Mouse (Mus musculus) megakaryocyte-erythroid progenitor cell, adult 5-6 weeks (primary cell): ENCODE data around the gene Mapk10. TPM values are rescaled to one million over a fixed set of nuclear protein-coding genes. Genes with fewer than 3 reads are reported as not detected.
"Not testable (repeated sequence)": the region's sequence is repeated elsewhere in the genome, so short reads cannot be mapped to it uniquely, and the experiment has no call there.

Experiments
- ATAC-seq: replicated peaks from 2 replicates; pipeline ENCODE4 v1.8.0; 2016; ENCODE audit warnings: mild to moderate bottlenecking, inconsistent platforms; ENCODE audit not compliant: severe bottlenecking, poor library complexity, low FRiP score, low TSS enrichment
- total RNA-seq, 2 experiments: library from RNA; stranded (forward) in 1 of 2; stranded (reverse) in 1 of 2; fragments of 200-1000, 215-1000 nt in 1 of 2; fragments of >200 nt in 1 of 2; fragmentation: Nextera tagmentation in 1 of 2; gene quantifications; 2 replicates each; pipeline ENCODE4 v1.2.3; 2014 to 2017

The Mapk10 gene
- total RNA-seq, 2 experiments from 2014 or later, result not detected

- no peak for ATAC-seq
These were observed 215.2 kb downstream of the Mapk10 start for GRCm38 (mm10) chr5:102995928-102996327.

- ATAC-seq, result no peak
These were observed 217.2 kb downstream of the Mapk10 start for GRCm38 (mm10) chr5:102993951-102994350.

GRCm38 (mm10) chr5:102991691-102992090 lies 219.4 kb downstream of the Mapk10 start:
- ATAC-seq, result no peak

GRCm38 (mm10) chr5:102978382-102978781 lies 232.8 kb downstream of the Mapk10 start:
- ATAC-seq, result no peak

- no peak for ATAC-seq
These were observed 234.0 kb downstream of the Mapk10 start for GRCm38 (mm10) chr5:102977138-102977537.

- ATAC-seq, result no peak
These were observed 234.6 kb downstream of the Mapk10 start for GRCm38 (mm10) chr5:102976540-102976939.

- no peak for ATAC-seq
These were observed 236.7 kb downstream of the Mapk10 start for GRCm38 (mm10) chr5:102974400-102974799.

GRCm38 (mm10) chr5:102964396-102964795 lies 246.7 kb downstream of the Mapk10 start:
- no peak for ATAC-seq

- ATAC-seq, result no peak
These were observed 257.7 kb downstream of the Mapk10 start for GRCm38 (mm10) chr5:102953414-102953813.

- no peak for ATAC-seq
These were observed 258.2 kb downstream of the Mapk10 start for GRCm38 (mm10) chr5:102952918-102953317.

- ATAC-seq, result no peak
These were observed 263.9 kb downstream of the Mapk10 start for GRCm38 (mm10) chr5:102947061-102947711.

- ATAC-seq, result no peak
These were observed 264.5 kb downstream of the Mapk10 start for GRCm38 (mm10) chr5:102946625-102947024.

GRCm38 (mm10) chr5:102943864-102944630 lies 267.1 kb downstream of the Mapk10 start:
- ATAC-seq, result not testable (repeated sequence)

GRCm38 (mm10) chr5:102930161-102930560 lies 281.0 kb downstream of the Mapk10 start:
- no peak for ATAC-seq

- ATAC-seq, result no peak
These were observed 284.3 kb downstream of the Mapk10 start for GRCm38 (mm10) chr5:102926786-102927185.

- no peak for ATAC-seq
These were observed 290.9 kb downstream of the Mapk10 start for GRCm38 (mm10) chr5:102920199-102920598.

- ATAC-seq, result no peak
These were observed 305.5 kb downstream of the Mapk10 start for GRCm38 (mm10) chr5:102905441-102906211.

- no peak for ATAC-seq
These were observed 307.1 kb downstream of the Mapk10 start for GRCm38 (mm10) chr5:102904066-102904465.

- no peak for ATAC-seq
These were observed 307.6 kb downstream of the Mapk10 start for GRCm38 (mm10) chr5:102903487-102903886.

GRCm38 (mm10) chr5:102901176-102901575 lies 310.0 kb downstream of the Mapk10 start:
- no peak for ATAC-seq
